Mouse (Mus musculus) mature B cell (primary cell): ENCODE results near the gene Ikzf1.

Source experiments
- in situ Hi-C: fragments of 300-500 bp; cut with MboI; formaldehyde crosslinking; loops from 2 replicates; pipeline ENCODE4 v1.14.3; 2019

Gene Ikzf1

DNA sequence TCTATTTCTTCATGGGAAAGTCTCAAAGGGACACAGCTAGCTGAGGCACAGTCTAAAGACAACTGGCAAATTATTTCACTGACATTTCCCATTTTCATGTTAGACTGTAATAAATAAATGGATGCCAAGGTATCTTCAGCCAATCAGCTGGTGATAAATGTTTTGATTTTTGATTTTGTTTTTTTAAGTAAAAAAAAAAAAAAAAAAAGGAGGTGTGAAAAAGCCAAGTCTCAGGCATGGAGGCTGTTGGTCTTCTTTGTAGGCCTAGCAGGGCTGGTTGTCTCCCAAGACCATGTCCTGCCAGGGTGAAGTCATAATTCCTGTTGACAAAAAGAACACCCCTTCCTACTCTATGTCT is 4.9 kb downstream of the Ikzf1 start:
- in situ Hi-C loops = loop anchor here (25.0 kb wide), 1 partner anchor 127 kb away; no protein-coding TSS in a partner anchor

DNA sequence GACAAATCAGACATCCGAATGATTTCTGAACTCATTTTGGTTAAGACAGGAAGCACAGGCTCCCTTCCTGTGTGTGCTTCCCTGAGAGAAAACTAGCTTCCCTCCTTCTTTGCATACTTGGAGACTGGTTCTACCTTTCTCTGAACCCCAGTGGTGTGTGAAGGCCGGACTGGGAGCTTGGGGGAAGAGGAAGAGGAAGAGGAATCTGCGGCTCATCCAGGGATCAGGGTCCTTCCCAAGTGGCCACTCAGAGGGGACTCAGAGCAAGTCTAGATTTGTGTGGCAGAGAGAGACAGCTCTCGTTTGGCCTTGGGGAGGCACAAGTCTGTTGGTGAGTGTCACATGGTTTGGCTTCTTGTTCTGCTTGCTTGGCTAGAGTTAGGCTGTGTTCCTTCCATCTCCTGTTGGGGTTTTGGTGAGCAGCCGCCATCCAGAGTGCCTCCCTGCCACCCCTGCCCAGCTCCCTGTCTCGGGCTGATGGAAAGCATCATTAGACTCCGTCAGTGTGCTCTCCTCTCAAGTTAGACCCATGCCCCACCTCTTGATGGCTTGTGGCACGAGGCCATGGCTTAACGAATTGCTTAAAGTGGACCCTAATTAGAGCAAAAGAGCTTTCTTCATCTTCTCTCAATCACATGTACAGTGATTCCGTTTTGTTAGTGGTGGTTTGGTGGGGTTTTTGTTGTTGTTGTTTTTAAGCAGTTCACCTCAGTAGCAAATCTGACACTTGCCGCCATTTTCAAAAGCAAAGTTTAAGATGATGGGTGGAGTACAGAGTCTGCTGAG is 5.4 kb downstream of the Ikzf1 start:
- in situ Hi-C loops = loop anchor here (25.0 kb wide), 1 partner anchor 128 kb away; no protein-coding TSS in a partner anchor

DNA sequence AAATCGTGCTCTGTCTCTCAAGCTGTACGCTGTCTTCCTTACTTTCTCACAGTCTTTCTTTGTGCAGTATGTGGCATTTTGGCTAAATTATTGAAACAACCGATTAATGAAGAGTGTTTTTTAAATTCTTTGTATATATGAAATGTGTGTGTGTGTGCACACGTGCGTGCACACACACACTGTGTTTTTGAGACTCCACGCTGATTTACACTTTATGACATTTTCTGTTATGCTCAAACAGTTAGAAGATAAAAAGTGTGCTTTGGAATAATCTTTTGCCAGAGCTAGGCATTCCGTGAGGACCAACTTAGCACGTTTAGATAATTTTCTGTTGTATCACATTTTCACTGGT is 6.0 kb downstream of the Ikzf1 start:
- in situ Hi-C loops = loop anchor here (25.0 kb wide), 1 partner anchor 129 kb away; no protein-coding TSS in a partner anchor

DNA sequence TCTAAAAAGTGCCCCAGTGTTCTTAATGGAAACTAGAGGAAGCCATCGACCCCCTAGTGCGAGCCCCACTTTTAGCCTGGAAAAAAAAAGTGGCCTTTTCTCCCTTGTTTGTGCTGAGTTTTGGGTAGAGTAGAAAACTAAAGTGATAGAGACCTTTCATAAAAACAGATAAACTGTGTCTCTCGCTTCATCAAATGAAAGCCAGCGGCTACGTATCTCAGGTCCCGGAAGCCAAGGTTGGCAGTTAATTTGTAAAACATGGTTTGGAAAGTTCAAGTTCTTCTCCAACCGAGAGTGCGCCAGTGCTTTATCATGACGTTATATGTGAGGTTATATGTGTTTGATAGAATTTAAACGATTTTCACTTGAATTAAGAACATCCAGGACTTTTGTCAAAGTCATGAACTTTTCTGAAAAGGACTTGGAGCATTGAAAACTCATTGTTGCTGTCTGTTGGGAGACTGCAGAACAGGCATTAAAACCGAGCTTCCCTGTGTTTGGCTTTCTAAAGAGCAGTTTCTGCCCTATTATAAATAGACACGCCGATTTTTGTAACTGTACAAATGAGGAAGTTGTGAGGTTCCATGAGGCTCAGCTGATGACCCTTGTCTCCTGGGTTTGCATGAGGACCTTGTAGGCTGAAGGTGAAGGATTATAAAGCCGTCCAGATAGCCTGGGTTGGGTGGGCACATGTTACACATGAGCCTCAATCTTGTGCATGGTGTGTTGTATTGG is 6.7 kb downstream of the Ikzf1 start:
- in situ Hi-C loops = loop anchor here (25.0 kb wide), 1 partner anchor 129 kb away; no protein-coding TSS in a partner anchor

DNA sequence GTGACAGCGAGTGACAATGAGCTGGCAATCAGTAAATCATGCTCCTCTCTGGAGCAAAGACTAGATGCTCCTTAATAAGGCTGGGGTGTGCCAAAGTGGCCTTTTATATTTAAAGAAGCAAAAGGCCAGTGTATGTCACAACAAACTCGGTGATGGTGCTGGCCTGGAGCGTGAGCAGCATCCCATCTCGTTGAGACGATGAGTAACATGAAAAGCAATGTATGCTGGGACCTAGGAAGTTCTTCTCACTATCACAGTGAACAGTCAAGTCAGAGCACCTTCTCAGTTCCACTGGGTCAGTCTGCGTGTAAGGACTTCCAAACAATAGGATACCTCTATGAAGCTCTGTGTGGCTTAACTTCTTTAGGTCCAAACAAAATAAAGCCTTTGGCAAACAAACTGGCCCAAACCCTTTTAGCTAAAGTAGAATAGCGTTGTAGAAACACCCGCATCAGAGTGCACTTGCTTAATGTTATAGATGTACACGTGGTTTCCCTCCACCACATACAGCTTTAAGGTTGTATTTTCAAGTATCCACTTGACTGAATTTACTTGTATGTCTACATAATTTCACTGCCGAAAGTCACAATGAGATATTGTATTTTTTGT is 7.9 kb downstream of the Ikzf1 start:
- in situ Hi-C loops = loop anchor here (25.0 kb wide), 1 partner anchor 130 kb away; no protein-coding TSS in a partner anchor

DNA sequence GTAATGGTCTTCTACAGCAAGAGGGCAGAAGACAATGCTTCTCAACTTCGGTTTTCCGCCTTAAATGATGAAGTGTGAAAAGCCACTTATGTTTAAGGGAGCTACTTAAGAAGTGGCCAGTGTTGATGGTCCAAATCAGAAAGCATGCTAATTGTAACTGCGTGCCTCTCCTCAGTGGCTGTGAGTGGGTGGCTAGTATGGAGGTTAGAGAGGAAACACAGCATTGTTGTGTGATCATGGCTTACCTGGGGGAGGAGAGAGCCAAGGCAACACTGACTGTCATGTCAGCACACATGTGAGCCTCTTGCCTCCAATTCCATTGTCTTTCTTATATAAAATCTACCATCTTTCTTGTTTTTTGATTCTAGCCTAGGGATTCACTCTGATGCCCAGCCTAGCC is 8.6 kb downstream of the Ikzf1 start:
- in situ Hi-C loops = loop anchor here (25.0 kb wide), 1 partner anchor 131 kb away; no protein-coding TSS in a partner anchor

DNA sequence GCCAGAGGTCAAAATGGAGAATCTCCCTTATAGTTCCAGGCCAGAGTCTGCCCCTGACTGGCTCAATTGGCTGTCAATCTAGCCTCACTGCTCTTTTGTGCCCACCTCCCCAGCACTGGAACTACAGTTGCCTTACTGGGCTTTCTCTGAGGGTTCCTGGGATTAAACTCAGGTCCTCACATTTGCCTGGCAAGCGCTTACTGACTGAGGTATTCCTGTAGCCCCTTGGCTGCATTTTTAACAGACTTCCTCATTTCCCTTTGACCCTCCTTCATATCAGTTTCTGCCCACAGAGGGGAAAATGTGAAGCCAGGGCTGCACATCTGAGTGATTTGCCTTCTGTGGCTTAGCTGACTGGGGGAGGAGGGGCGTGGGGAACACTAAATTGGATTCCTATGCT is 9.3 kb downstream of the Ikzf1 start:
- in situ Hi-C loops = loop anchor here (25.0 kb wide), 1 partner anchor 132 kb away; no protein-coding TSS in a partner anchor

DNA sequence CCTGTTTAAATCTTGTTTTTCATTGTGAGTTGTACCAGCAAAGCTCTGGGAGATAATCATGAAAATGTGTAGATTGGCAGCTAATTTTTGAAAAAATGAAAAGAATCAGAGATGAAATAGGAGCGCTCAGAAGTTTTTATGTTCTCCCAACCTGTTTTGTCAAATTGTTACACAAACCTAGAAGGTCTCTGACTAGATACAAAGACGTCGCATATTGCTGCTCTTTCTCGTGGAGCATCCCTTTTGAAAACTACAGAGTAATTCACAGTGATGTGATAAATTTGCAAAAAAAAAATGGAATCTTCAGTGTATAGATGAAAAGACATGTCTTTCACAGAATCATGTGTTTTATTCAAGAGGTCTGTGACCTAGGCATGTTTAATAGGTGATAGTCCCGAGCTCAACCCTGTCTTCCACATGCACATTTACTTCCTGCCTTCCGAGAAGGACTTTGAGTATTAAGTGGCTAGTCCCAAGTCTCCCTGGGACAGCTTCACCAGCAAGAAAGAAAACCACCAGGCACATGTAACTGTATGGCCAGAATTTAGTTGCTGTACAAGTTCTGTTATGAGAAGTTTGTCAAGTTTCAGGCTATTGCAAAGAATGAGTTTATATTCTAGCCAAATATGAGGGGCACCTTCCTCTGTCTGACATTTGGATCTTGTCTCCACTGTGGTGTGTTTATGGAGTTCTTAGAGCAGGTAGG is 9.8 kb downstream of the Ikzf1 start:
- in situ Hi-C loops = loop anchor here (25.0 kb wide), 1 partner anchor 132 kb away; no protein-coding TSS in a partner anchor

DNA sequence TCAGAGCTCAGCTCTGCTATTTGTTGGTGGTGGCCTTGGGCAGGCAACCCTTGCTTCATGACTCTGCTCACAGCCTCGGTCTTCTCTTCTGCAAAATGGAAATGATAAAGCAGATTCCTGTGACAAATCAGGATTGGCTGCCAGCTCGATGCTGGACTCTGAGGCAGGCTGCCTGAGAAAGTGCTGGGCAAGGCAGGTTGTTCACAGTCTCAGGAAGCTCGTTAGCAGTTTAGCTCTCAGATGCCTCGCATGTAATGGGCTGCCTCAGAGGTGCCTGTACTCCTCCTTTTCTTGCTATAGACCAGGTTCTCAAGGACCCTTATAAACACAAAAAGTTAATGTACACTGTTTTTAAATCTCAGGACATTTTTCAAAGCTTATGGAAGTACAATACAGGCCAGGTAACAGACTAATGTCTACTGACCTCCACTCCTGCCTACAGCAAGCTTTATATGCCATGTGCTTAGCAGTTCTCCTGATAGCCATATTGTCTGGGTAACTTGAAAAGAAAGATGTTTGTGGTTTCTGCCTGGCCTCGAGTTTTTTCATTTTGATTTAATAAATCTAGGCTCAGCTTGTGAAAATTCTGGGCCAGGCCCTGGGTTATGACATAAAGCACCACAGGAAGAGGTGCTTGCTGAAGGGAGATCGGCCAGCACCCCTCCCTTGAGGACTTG is 10.5 kb downstream of the Ikzf1 start:
- in situ Hi-C loops = loop anchor here (25.0 kb wide), 1 partner anchor 133 kb away; no protein-coding TSS in a partner anchor

DNA sequence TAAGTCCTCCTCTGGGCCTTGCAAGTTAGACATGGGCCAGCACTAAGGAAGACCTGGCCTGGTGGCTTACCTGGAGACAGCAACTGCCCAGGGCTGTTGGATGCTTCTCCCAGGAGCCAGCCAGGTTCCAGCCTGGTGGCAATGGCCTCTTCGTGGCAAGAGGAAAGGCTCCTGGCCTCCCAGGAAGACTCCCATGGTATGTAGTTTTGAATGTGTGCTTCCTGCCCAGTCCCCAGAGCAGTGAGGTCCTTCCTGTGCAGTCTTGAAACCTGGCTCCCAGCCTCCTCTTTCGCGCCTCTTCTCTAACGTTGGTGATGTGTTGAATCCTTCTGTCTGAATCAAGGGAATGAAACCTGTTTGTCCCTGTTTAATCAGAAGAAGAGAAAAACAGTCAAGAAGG is 11.1 kb downstream of the Ikzf1 start:
- in situ Hi-C loops = loop anchor here (25.0 kb wide), 1 partner anchor 134 kb away; no protein-coding TSS in a partner anchor

DNA sequence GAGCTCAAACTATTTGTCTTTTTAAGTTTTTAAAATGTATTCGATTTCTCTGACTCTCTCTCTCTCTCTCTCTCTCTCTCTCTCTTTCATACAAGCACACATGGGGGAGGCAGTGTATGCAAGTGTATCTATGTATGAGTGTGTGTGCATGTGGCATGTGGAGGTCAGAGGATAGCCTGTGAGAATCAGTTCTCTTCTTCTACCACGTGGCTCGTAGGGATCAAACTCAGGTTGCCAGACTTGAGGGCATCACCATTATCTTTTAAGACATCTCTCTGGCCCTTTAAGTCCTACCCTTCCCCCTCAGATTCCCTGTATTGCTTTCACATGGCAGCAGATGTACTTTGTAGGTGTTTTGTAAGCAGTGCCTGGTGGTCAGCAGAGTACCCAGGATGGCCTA is 12.0 kb downstream of the Ikzf1 start:
- in situ Hi-C loops = loop anchor here (25.0 kb wide), 1 partner anchor 135 kb away; no protein-coding TSS in a partner anchor

DNA sequence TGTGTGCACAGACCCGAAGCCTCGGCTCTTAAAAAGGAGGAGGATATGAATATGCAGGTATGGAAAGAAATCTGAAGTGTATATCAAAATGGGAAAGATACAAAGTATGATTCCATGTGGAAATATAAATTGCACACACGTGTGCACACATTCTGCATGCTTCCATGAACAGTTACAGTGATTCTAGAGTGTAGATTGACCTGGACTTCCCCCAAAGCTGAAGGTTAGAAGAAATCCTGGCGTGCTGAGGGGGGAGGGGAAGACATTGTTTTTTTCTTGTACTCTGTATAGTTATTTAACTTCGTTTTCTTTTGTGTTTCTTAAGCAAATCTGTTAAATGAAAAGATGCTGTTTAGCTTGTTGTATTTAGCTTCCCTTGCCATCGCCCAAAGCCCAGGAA is 16.6 kb downstream of the Ikzf1 start:
- in situ Hi-C loops = no loop called here

DNA sequence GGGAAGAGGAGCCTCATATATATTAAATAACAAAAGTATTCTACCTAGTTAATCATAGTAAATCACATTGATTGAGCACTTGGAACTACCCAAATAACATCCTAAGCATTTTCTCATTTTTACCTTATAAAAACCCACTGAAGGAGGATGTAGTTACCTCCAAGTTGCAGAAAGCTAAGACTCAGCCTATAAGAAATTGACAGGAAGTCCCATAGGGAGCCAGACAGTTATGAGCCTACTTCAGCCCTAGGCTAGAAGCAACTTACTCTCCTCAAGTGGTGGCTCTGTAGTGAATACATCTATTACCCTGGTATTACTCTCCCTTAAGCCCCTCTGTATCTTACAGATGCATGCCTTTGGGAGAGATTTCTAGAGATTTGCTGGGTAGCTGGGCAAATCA is 19.0 kb downstream of the Ikzf1 start:
- in situ Hi-C loops = no loop called here

DNA sequence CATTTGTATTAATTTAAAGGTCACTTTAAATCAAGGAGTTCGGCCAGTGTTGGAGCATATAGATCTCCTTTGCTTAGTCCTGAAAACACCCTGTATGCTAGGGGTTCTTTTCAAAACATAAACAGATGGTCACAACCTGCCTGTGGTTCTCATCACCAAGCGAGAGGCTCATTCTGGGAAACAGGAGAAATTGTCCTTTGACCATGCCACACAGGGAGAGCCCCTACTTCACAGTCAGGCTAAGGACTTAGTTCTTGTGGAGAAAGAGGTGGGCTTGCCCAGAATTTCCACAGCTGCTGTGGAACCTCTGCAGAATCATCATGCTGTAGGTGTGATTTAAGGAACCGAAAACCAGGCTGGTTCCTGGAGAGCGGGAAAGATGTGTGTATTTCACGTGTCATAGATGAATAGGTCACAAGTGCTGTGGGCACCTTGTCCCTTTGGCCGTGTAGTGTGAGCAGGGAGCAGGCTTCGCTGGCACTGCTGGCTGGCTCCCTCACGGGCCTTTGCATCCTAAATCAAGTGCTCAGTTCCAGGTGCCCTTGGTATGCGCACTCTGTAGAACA is 23.4 kb downstream of the Ikzf1 start:
- in situ Hi-C loops = no loop called here

DNA sequence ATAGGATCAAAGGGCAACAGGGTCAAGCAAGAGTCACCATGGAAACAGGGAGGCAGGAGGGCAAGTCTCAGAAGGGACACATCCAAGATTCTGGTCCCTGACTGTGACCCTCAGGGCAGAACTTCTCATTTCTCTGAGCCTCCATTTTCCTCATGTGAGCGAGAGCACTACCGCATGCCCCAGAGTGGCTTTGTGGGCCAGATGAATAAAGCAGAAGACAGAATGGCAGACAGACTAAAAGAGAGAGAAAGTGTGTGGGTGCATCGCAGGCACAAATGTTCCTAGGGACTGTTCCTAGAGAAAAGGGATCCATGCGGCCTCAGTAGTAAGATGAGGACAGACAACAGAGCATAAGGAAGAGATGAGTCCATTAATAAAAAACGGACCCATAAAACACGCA is 24.5 kb downstream of the Ikzf1 start:
- in situ Hi-C loops = no loop called here

DNA sequence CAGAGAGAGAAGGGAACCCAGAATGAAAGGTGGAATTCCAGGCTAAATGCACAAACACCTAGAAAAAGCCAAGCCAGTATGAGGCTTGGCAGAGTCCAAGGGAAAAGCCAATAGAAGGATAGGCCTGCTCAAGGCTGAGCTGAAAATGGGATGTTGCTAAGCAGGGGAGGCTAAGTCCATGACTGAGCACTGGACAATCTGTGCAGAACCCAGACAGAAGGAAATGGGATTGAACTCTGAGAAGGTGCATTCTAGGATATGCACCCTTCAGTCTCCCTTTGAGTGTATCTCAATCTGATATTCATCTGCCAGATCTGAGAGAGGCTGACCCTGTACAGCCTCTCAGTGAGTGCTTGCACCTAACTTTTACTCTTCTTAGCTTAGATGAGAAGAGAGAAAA is 25.9 kb downstream of the Ikzf1 start:
- in situ Hi-C loops = no loop called here

DNA sequence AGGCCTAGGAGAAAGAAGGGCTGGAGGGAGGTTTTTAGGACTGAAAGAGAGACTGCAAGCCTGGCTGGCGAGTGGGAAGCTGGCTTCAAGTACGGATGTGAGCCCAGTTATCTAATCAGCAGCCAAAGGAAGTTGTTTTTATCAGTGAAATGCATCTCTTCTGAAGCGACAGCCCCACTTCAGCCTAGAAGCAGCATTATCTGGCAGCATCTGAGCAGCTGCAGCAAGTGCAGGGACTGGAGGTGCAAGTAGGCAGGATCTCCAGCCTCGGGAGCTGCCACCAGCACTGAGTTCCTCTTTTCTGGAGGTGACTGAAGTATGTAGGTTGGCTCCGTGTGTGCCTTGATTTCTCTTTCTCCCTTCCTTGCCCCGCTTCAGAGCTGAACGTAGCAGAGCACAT is 26.9 kb downstream of the Ikzf1 start:
- in situ Hi-C loops = no loop called here

DNA sequence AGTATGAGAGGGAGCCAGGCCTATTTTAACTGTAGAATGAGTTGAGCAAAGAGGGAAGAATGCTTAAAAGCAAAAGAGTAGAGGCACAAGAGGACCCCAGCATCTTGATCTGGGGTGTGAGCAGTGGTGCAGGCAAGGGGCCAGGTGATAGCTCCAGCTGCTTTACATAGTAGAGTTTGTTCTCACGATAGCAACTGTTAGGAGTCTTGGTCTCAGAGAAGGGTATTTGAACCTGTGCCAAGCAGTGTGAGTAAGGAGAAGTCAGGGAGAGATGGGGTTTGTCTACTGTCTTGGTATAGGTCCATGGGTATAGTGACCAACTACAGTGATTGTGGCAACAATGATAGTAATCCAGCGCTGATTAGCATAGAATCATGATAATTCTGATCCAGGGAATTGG is 29.9 kb downstream of the Ikzf1 start:
- in situ Hi-C loops = no loop called here

DNA sequence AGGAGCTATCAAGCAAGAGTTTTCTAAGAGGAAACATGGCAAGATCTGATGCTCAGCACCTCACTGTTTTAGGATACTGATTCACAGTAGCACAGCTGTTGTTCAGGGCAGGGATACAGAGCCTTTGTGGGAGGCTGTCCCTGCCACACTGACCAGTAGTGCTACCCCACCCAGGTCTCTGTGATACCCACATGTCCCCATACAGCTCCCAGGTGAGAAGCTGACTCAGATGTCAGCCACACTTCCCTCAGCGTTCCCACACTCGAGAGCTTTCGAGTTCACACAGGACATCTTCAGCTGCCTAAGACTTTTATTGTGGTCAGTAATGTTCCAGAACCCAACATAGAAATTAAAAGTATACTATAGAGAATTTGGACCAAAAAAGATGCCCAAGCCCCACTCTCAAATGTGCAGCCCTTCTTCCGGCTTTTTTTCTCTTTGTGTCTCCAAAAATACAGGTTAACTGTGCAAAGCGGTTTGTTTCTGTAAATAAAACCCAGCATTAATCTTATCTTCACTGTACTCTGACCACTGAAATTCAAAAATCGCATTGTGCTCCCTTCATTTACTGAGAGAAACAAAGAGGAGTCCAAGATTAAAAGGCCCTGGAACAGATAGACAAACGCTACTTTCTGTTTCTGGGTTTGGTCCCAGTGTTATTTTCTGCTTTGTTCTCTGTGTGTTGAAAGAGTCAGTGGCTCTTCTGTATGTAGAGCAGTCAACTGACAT is 31.3 kb downstream of the Ikzf1 start:
- in situ Hi-C loops = no loop called here

DNA sequence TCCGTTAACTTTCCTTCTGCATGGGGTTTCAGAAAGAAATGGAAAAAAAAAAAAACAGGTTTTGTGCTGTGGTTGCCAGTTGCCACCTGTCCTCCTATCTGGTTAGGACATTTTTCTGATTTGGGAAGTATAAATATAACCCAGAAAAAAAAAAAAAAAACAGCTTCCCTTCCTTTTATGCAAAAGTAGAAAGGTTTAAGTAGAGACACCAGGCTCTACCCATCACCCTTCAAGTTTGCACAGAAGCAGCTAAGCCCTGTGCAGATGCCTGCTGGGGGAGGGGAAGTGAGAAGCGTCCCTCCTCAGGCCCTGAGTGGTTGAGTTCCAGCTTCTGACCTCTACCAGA is 31.9 kb downstream of the Ikzf1 start:
- in situ Hi-C loops = no loop called here
